ENCODE assay signal across 8 mouse cellular contexts in the genomic region with DNA sequence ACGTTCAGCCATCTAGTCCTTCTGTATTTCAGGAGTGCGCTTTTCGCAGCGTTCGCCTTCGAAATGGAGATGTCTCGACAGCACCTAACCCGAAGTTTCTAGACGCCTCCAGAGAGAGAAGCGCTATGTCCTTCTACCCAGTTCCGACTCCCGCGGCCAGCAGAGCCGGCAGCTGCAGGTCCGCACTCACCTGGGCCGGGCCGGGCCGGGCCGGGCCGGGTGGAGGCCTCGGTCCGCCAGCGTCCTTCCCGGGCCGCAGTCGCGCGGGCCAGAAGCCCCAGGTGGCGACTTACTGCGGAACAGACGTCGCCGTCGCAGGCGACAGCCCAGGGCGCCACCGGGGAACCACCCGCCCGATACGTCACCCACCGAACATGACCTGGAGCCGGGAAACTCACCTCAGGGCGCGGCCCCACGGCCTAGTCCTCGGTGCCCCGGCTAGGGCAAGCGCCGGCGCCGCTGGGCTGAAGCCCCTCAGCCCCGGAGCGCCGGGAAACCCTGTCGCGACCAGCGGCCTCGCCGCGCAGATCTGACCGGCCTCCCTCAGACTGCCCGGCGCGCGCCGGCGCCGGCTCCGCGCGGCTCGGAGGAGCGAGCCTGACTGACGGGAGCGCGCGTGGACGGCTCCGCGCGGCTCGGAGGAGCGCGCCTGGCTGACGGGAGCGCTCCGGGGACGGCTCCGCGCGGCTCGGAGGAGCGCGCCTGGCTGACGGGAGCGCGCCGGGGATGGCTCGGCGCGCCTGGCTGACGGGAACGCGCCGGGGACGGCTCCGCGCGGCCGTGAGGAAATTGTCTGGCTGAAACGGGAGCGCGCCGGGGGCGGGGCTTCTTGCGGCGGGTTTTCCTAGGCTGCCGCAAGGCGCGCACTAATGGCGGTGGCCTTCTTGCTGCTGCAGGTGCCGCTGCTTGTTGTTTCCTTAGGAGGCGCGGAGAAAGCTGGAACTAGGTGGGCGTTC. TPM values are rescaled to one million over a fixed set of nuclear protein-coding genes. Genes with fewer than 3 reads are reported as not detected.
DNase-seq lines count a peak whose midpoint lies in the region; ATAC-seq and TF ChIP-seq lines count a peak whose summit lies in the region.

TSS of gene Ubxn2a (minus strand) at position 755 of the 956 bp plus-strand sequence.

- under 1% methylated on average over 111 of the region's 125 CpGs for WGBS in forebrain, embryonic 15.5 days
- under 1% methylated on average over 125 of the region's 125 CpGs for WGBS in lung, adult 2 months
- WGBS in olfactory bulb, adult 2 months = under 1% methylated on average over 125 of the region's 125 CpGs
- 3% methylated on average over 125 of the region's 125 CpGs for WGBS in thymus, adult 2 months

- no peak for TF ChIP-seq CTCF in lung, adult 2 months (IDR thresholded peaks at IDR 0.05; ENCODE audit: insufficient read depth, low read length)
- TF ChIP-seq CTCF in olfactory bulb, adult 2 months (IDR thresholded peaks at IDR 0.05; ENCODE audit: insufficient read depth, low read depth, low read length) = no peak
- peak; percentile 52 for TF ChIP-seq CTCF in thymus, adult 2 months (IDR thresholded peaks at IDR 0.05; ENCODE audit: borderline replicate concordance, control insufficient read depth, extremely low read depth, insufficient read depth, low read length, poor library complexity)

- H3K4me3 ChIP-seq in ES-E14 (ENCODE audit: insufficient read depth in 1 of 2, low read depth in 1 of 2, low read length in 2 of 2, poor library complexity in 1 of 2, severe bottlenecking in 1 of 2) = peak within 1 kb of the TSS; percentile 66 to 80
- peak within 1 kb of the TSS; percentile 61 for H3K4me3 ChIP-seq in forebrain, embryonic 15.5 days
- peak within 1 kb of the TSS; percentile 81 for H3K4me3 ChIP-seq in lung, adult 2 months (replicated peaks; ENCODE audit: extremely low read depth, low read depth, low read length)
- H3K4me3 ChIP-seq in olfactory bulb, adult 2 months (ENCODE audit: insufficient read depth, low read depth, low read length) = peak within 1 kb of the TSS; percentile 85
- peak within 1 kb of the TSS; percentile 78 for H3K4me3 ChIP-seq in thymus, adult 2 months (ENCODE audit: control insufficient read depth, insufficient read depth, low read length)

- H3K4me2 ChIP-seq in forebrain, embryonic 15.5 days (replicated peaks) = peak within 1 kb of the TSS; percentile 56

- H3K27ac ChIP-seq in ES-E14 (ENCODE audit: insufficient read depth, low read depth, low read length, poor library complexity, severe bottlenecking) = peak within 1 kb of the TSS; percentile 98
- peak within 1 kb of the TSS; percentile 87 for H3K27ac ChIP-seq in forebrain, embryonic 15.5 days (replicated peaks)
- H3K27ac ChIP-seq in olfactory bulb, adult 2 months (ENCODE audit: insufficient read depth, low read depth, low read length) = peak within 1 kb of the TSS; percentile 69
- H3K27ac ChIP-seq in thymus, adult 2 months (ENCODE audit: control insufficient read depth, insufficient read depth, low read length) = peak within 1 kb of the TSS; percentile 58

- H3K4me1 ChIP-seq in ES-E14 (ENCODE audit: control insufficient read depth in 2 of 2, insufficient read depth in 2 of 2, low read length in 2 of 2, poor library complexity in 1 of 2) = peaks cover 5 to 8% of the 10 kb centered on the region in 2 experiments
- peaks cover 12% of the 10 kb centered on the region; the same call in 1 of the 2 replicates for H3K4me1 ChIP-seq in forebrain, embryonic 15.5 days
- no peaks in the 10 kb centered on the region; the same call in 1 of the 2 replicates for H3K4me1 ChIP-seq in lung, adult 2 months (ENCODE audit: control insufficient read depth, insufficient read depth, low read length)
- no peaks in the 10 kb centered on the region for H3K4me1 ChIP-seq in olfactory bulb, adult 2 months (ENCODE audit: control insufficient read depth, insufficient read depth, low read length)
- no peaks in the 10 kb centered on the region for H3K4me1 ChIP-seq in thymus, adult 2 months (replicated peaks; ENCODE audit: control insufficient read depth, insufficient read depth, low read length)

- intact Hi-C loops in heart, postnatal 25 days (cut with DNase I) = no loop called here

- in situ Hi-C loops in ES-E14 (cut with MboI; ENCODE audit: low sequenced_read_pairs in 2 of 2, unreplicated experiment in 2 of 2) = no loop called here

- no peaks in the 10 kb centered on the region for H3K9me3 ChIP-seq in ES-E14 (ENCODE audit: control insufficient read depth, insufficient read depth, low read depth, low read length)
- H3K9me3 ChIP-seq in forebrain, embryonic 15.5 days = no peaks in the 10 kb centered on the region

- no peaks in the 10 kb centered on the region for H3K36me3 ChIP-seq in ES-E14 (ENCODE audit: control insufficient read depth, insufficient read depth, low read length, poor library complexity, severe bottlenecking)
- H3K36me3 ChIP-seq in forebrain, embryonic 15.5 days = no peaks in the 10 kb centered on the region
- H3K36me3 ChIP-seq in thymus, adult 2 months (ENCODE audit: control insufficient read depth, insufficient read depth, low read length) = no peaks in the 10 kb centered on the region

- peak; percentile 96 for ATAC-seq in forebrain, embryonic 15.5 days (replicated peaks)

- H3K27me3 ChIP-seq in forebrain, embryonic 15.5 days = no peaks in the 10 kb centered on the region
- H3K27me3 ChIP-seq in thymus, adult 2 months (ENCODE audit: control insufficient read depth, insufficient read depth, low read length) = no peaks in the 10 kb centered on the region

- TF ChIP-seq POLR2A in lung, adult 2 months (IDR thresholded peaks at IDR 0.05; ENCODE audit: borderline replicate concordance, extremely low read depth, low read depth, low read length) = peak; percentile 60
- TF ChIP-seq POLR2A in olfactory bulb, adult 2 months (IDR thresholded peaks at IDR 0.05; ENCODE audit: insufficient read depth, low read depth, low read length) = peak; percentile 81; the same call in 1 of the 2 replicates
- peak; percentile 88 for TF ChIP-seq POLR2A in thymus, adult 2 months (IDR thresholded peaks at IDR 0.05; ENCODE audit: control insufficient read depth, extremely low read depth, insufficient read depth, low read length, poor library complexity)

- DNase-seq in ES-E14 (ENCODE audit: low read depth, low spot score) = peak; percentile 91
- peak; percentile 94 for DNase-seq in cerebellum, adult 11-12 months
- DNase-seq in heart, postnatal 25 days (ENCODE audit: low spot score) = peak; percentile 87
- DNase-seq in layer of hippocampus, adult 18-20 months (ENCODE audit: low spot score in 2 of 2) = peak; percentile 88 to 95
- DNase-seq in lung, adult 2 months = peak; percentile 94
- DNase-seq in thymus, adult 2 months = peak; percentile 95

- peak within 1 kb of the TSS; percentile 86 for H3K9ac ChIP-seq in ES-E14 (ENCODE audit: insufficient read depth, low read depth, low read length, poor library complexity, severe bottlenecking)
- H3K9ac ChIP-seq in forebrain, embryonic 15.5 days (replicated peaks) = peak within 1 kb of the TSS; percentile 72

TF ChIP-seq in ES-E14, 5 proteins besides CTCF, POLR2A, EP300 and RAD21:
- no peak for TF ChIP-seq ZC3H11A (IDR thresholded peaks at IDR 0.05; ENCODE audit: borderline replicate concordance, low read depth, low read length)
- TF ChIP-seq MAFK (IDR thresholded peaks at IDR 0.05; ENCODE audit: insufficient read depth, low read depth, low read length) = no peak
- no peak; the same call in 1 of the 2 replicates for TF ChIP-seq HCFC1 (IDR thresholded peaks at IDR 0.05; ENCODE audit: borderline replicate concordance, insufficient read depth, low read length)
- no peak for TF ChIP-seq ZNF384 (IDR thresholded peaks at IDR 0.05; ENCODE audit: low read depth, low read length)
- no peak for TF ChIP-seq CHD2 (IDR thresholded peaks at IDR 0.05; ENCODE audit: low read depth, low read length)
TF ChIP-seq in ES-E14: peak in this region for 0.

RNA-seq across cellular contexts. Expression of gene Ubxn2a, which starts in this region (rescaled TPM):
- total RNA-seq in ES-E14 (2012; rRNA removed) = 67.8 and 93.7 TPM in 2 replicates
- polyA plus RNA-seq in forebrain, embryonic 15.5 days (2015; fragmentation: Nextera tagmentation; extraction: Ambion mirVana) = 50.7 and 53.2 TPM in 2 replicates
- 10 to 100 TPM; 66.1 to 71.8 TPM for total RNA-seq in heart, postnatal 25 days (2021)
- total RNA-seq in layer of hippocampus, adult 18-20 months (2021) = 10 to 100 TPM; 51.1 to 52.9 TPM
- 5.9 and 6.3 TPM in 2 replicates for polyA plus RNA-seq in lung, adult 2 months (2012; rRNA removed)
- not detected in 2 replicates for polyA plus RNA-seq in olfactory bulb, adult 2 months (2012; ENCODE audit: insufficient read depth, insufficient read length, low replicate concordance, missing spikeins)
- polyA plus RNA-seq in thymus, adult 2 months (2012; rRNA removed) = 3.3 and 5.9 TPM in 2 replicates

Comparison
In these comparisons a context has a peak if more than half of its experiments do, and no peak if none do; other contexts are left out.
1. Peak in every context shown above with its lines: DNase-seq, ATAC-seq, H3K4me3 ChIP-seq and H3K27ac ChIP-seq.